Mouse (Mus musculus): ENCODE data around the gene Lamc1. TPM values are rescaled to one million over a fixed set of nuclear protein-coding genes. Genes with fewer than 3 reads are reported as not detected.
A peak's percentile ranks its signal among the peaks of the same experiment; 100 is the strongest.

Gene Lamc1
- polyA plus RNA-seq (2015; fragmentation: Nextera tagmentation; extraction: Ambion mirVana), result 120 and 122 TPM in 2 replicates

DNA sequence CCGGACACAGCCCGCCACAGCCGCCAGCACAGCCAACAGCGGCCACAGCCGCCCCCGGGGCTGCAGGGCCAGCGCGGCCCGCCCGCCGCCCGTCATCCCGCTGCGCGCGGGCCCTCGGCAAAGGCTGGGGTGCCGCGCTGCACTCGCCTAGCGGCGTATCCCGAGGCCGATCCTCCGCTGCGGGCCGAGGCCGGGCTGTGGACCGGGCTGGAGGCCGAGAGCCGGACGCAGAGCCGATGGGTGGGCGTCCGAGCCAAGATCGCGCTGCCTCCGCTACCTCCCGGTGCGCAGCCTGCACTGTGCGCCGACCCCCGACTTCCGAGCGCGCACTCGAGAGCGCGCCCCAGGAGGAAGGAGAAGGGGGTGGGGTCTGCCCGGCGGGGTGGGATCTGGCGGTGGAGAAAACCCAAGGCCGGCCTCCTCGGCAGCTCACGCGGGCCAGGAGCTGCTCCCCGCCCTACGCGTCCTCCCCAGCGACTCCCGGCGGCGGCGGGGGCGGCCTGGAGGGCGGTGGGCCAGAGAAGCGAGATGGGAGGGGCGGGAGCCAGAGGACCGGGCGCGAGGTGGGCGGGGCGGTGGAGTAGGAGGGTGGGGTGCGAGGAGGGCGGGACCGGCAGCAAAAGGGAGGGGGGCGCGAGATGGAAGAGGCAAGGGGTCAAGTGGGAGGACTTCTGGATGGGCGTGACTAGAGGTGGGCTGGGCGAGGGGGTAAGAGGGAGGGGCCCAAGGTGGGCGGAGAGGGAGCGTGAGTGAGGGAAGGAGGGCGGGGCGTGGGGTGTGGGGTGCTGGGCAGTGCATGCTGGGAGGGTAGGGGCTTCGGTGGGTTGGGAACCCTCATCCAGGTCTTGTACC lies at the start of gene Lamc1:
Gene Lamc1 (minus strand): TSS at position 343 of the 852 bp plus-strand sequence.
- WGBS, result under 1% methylated on average over 59 of the region's 85 CpGs
- Histone ChIP-seq H3K9ac (peak within 1 kb of the TSS; percentile 90), H3K36me3 (0 out of 2 replicates have a peak, but pooled peaks cover 2% of the 10 kb centered on the region), H3K9me3 (no peaks in the 10 kb centered on the region), H3K27me3 (no peaks in the 10 kb centered on the region), H3K27ac (peak within 1 kb of the TSS; percentile 95), H3K4me1 (peaks cover 26% of the 10 kb centered on the region), H3K4me3 (peak within 1 kb of the TSS; percentile 88), H3K4me2 (peak within 1 kb of the TSS; percentile 71)
- peak; percentile 96 for ATAC-seq (ENCODE audit: borderline replicate concordance, extremely low read depth, low FRiP score, low TSS enrichment)

DNA sequence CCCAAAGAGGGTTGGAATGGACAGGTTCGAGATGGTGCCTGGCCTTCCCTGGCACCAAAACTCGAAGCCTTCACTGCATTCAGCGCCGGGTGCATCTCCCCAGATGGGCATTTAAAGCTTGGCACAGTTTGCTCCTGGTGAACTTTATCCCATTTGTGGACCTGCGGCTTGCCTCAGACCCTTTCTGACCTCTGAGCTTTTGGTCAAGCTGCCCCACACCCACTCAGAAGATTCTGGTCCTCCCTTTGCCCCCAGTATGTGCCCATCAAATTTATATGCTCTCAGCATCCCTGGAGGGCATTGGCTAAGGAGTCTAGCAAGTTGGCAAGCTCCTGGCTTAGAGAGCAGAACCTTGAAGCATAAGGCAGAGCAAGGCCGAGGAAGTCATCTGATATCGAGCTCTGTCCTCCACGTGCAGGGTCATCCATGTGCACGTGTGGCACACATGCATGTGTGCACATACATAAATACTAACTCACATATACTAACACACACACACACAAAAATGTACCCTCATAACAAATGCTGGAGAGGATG lies 48.2 kb upstream of the Lamc1 start:
- Histone ChIP-seq H3K9ac (no peak overlapping the region), H3K36me3 (no peaks in the 10 kb centered on the region), H3K4me3 (no peak overlapping the region), H3K9me3 (no peaks in the 10 kb centered on the region), H3K4me1 (no peaks in the 10 kb centered on the region), H3K4me2 (no peak overlapping the region), H3K27me3 (no peaks in the 10 kb centered on the region), H3K27ac (no peak overlapping the region)
- WGBS, result 84% methylated on average over 9 of the region's 9 CpGs
- ATAC-seq (ENCODE audit: borderline replicate concordance, extremely low read depth, low FRiP score, low TSS enrichment), result no peak

- Histone ChIP-seq H3K4me1 (no peaks in the 10 kb centered on the region), H3K9me3 (no peaks in the 10 kb centered on the region), H3K4me3 (no peak overlapping the region), H3K9ac (no peak overlapping the region), H3K4me2 (no peak overlapping the region), H3K27ac (no peak overlapping the region), H3K27me3 (no peaks in the 10 kb centered on the region), H3K36me3 (no peaks in the 10 kb centered on the region)
- ATAC-seq (ENCODE audit: borderline replicate concordance, extremely low read depth, low FRiP score, low TSS enrichment), result no peak
- WGBS, result 70% methylated on average over 5 of the region's 5 CpGs
Measured at GRCm38 (mm10) chr1:153379832-153380231, 47.2 kb upstream of the Lamc1 start.

DNA sequence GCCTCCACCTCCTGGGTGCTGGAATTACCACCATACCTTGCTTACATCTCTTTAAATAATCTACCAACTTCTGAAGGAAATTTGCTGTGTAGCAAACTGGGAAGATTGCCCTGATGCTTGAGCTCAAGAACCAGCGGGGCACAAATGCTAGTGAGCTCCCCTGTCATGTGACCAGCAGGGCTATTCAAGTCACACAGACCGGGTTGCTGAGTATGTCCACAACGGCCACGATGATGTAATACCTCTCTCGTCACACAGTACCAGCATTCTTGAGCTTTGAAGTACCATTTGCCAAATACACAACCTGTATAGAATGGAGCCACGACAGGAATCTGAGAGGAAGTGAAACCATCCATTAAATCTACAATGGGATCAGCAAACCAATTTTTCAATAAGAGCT lies 46.0 kb upstream of the Lamc1 start:
- no peaks in the 10 kb centered on the region for H3K4me1 ChIP-seq
- H3K4me3 ChIP-seq, result no peak overlapping the region
- no peaks in the 10 kb centered on the region for H3K36me3 ChIP-seq
- H3K9ac ChIP-seq, result no peak overlapping the region
- no peaks in the 10 kb centered on the region for H3K27me3 ChIP-seq
- H3K27ac ChIP-seq, result no peak overlapping the region
- no peak overlapping the region for H3K4me2 ChIP-seq
- ATAC-seq (ENCODE audit: borderline replicate concordance, extremely low read depth, low FRiP score, low TSS enrichment), result no peak
- no peaks in the 10 kb centered on the region for H3K9me3 ChIP-seq
- WGBS, result 42% methylated on average over 6 of the region's 6 CpGs

DNA sequence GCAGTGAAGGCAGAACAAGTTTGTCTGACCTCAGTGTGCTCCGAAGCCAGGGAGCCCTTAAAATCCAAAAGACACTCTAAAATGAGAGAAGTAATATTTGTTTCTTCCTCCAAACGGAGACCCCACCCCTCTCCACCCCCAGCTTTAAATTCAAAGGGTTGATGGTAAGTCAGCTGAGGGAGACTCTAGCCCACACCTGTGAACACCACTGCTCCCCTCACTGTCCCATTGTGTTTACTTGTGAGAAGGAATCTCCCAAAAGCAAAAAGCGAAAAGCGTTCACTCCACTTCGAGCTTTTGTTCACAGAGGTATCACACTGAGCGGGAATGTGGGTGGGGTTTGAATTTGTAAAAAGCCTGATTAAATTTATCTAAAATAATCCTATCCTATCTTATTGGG lies 43.9 kb upstream of the Lamc1 start:
- Histone ChIP-seq H3K9me3 (no peaks in the 10 kb centered on the region), H3K4me3 (no peak overlapping the region), H3K27me3 (no peaks in the 10 kb centered on the region), H3K36me3 (no peaks in the 10 kb centered on the region), H3K4me2 (no peak overlapping the region), H3K4me1 (no peaks in the 10 kb centered on the region), H3K9ac (no peak overlapping the region), H3K27ac (no peak overlapping the region)
- ATAC-seq (ENCODE audit: borderline replicate concordance, extremely low read depth, low FRiP score, low TSS enrichment), result no peak
- WGBS, result 43% methylated on average over 6 of the region's 6 CpGs

- Histone ChIP-seq H3K4me1 (no peaks in the 10 kb centered on the region), H3K27me3 (no peaks in the 10 kb centered on the region), H3K9me3 (no peaks in the 10 kb centered on the region), H3K9ac (no peak overlapping the region), H3K4me3 (no peak overlapping the region), H3K4me2 (no peak overlapping the region), H3K36me3 (no peaks in the 10 kb centered on the region), H3K27ac (no peak overlapping the region)
- WGBS, result 72% methylated on average over 4 of the region's 4 CpGs
- no peak for ATAC-seq (ENCODE audit: borderline replicate concordance, extremely low read depth, low FRiP score, low TSS enrichment)
Measured at GRCm38 (mm10) chr1:153374136-153374535, 41.5 kb upstream of the Lamc1 start.

- H3K36me3 ChIP-seq, result no peaks in the 10 kb centered on the region
Measured at GRCm38 (mm10) chr1:153371846-153372245, 39.3 kb upstream of the Lamc1 start.

GRCm38 (mm10) chr1:153369011-153369410 lies 36.4 kb upstream of the Lamc1 start:
- Histone ChIP-seq H3K27me3 (no peaks in the 10 kb centered on the region), H3K27ac (no peak overlapping the region)
- 35% methylated on average over 6 of the region's 6 CpGs for WGBS

More at GRCm38 (mm10) chr1:153371846-153372245, 39.3 kb upstream of the Lamc1 start:
- Histone ChIP-seq H3K4me2 (no peak overlapping the region), H3K9me3 (no peaks in the 10 kb centered on the region), H3K27me3 (no peaks in the 10 kb centered on the region), H3K27ac (no peak overlapping the region), H3K4me3 (no peak overlapping the region), H3K9ac (no peak overlapping the region), H3K4me1 (no peaks in the 10 kb centered on the region)
- WGBS, result 87% methylated on average over 3 of the region's 3 CpGs
- ATAC-seq (ENCODE audit: borderline replicate concordance, extremely low read depth, low FRiP score, low TSS enrichment), result no peak

GRCm38 (mm10) chr1:153367048-153367447 lies 34.5 kb upstream of the Lamc1 start:
- Histone ChIP-seq H3K9ac (no peak overlapping the region), H3K4me3 (no peak overlapping the region), H3K9me3 (no peaks in the 10 kb centered on the region; the same call in 1 of the 2 replicates), H3K27ac (no peak overlapping the region), H3K4me1 (no peaks in the 10 kb centered on the region), H3K36me3 (no peaks in the 10 kb centered on the region), H3K27me3 (no peaks in the 10 kb centered on the region), H3K4me2 (no peak overlapping the region)
- 46% methylated on average over 5 of the region's 5 CpGs for WGBS
- no peak; the same call in 1 of the 2 replicates for ATAC-seq (ENCODE audit: borderline replicate concordance, extremely low read depth, low FRiP score, low TSS enrichment)

More at GRCm38 (mm10) chr1:153369011-153369410, 36.4 kb upstream of the Lamc1 start:
- no peak overlapping the region for H3K9ac ChIP-seq
- no peaks in the 10 kb centered on the region for H3K9me3 ChIP-seq
- no peaks in the 10 kb centered on the region for H3K36me3 ChIP-seq
- H3K4me3 ChIP-seq, result no peak overlapping the region
- H3K4me2 ChIP-seq, result no peak overlapping the region
- ATAC-seq (ENCODE audit: borderline replicate concordance, extremely low read depth, low FRiP score, low TSS enrichment), result no peak
- H3K4me1 ChIP-seq, result no peaks in the 10 kb centered on the region

DNA sequence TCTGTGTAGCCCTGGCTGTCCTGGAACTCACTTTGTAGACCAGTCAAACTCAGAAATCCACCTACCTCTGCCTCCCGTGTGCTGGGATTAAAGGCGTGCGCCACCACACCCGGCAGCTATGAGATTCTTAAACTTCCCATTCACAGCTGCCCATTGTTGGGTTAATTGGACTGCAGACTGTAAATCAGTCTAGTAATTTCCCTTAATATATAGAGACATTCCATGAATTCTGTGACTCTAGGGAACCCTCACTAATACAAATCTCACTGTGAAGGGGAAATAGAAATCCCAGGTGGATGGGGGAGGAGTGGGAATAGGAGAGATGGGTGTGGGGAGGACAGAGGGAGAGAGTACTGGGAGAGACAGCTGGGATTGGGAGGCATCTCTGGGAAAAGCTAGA lies 29.3 kb upstream of the Lamc1 start:
- Histone ChIP-seq H3K4me2 (no peak overlapping the region), H3K9ac (no peak overlapping the region), H3K4me3 (no peak overlapping the region), H3K36me3 (no peaks in the 10 kb centered on the region), H3K27ac (no peak overlapping the region), H3K9me3 (no peaks in the 10 kb centered on the region; the same call in 1 of the 2 replicates), H3K27me3 (no peaks in the 10 kb centered on the region), H3K4me1 (no peaks in the 10 kb centered on the region)
- ATAC-seq (ENCODE audit: borderline replicate concordance, extremely low read depth, low FRiP score, low TSS enrichment), result no peak
- WGBS, result 94% methylated on average over 4 of the region's 4 CpGs

- no peak overlapping the region for H3K4me2 ChIP-seq
- H3K4me1 ChIP-seq, result peaks cover 7% of the 10 kb centered on the region
- H3K27me3 ChIP-seq, result no peaks in the 10 kb centered on the region
- H3K27ac ChIP-seq, result no peak overlapping the region
- no peak for ATAC-seq (ENCODE audit: borderline replicate concordance, extremely low read depth, low FRiP score, low TSS enrichment)
- no peaks in the 10 kb centered on the region; the same call in 1 of the 2 replicates for H3K9me3 ChIP-seq
- no peaks in the 10 kb centered on the region for H3K36me3 ChIP-seq
- 45% methylated on average over 3 of the region's 3 CpGs for WGBS
- no peak overlapping the region for H3K9ac ChIP-seq
- no peak overlapping the region for H3K4me3 ChIP-seq
Measured at GRCm38 (mm10) chr1:153360556-153360955, 28.0 kb upstream of the Lamc1 start.

DNA sequence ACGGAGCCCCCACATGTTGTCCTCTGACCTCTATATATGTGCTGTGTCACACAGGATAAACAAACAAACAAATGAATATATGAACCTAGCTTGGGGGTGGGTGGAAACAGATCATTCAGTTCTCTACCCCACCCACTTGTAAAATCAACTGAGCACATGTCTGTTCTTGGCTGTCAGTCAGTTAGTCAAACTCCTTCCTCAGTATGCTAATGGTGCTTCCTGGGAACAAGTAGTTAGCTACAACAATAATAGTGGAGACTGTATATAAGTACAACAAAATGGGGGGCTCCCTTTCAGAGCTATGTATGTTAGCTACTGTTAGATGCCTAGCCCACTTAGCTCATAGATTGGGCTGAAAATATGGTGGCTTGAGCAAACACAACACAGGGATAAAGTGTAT lies 24.6 kb upstream of the Lamc1 start:
- Histone ChIP-seq H3K27ac (no peak overlapping the region), H3K9ac (no peak overlapping the region), H3K36me3 (no peaks in the 10 kb centered on the region), H3K27me3 (no peaks in the 10 kb centered on the region), H3K4me2 (no peak overlapping the region), H3K9me3 (no peaks in the 10 kb centered on the region), H3K4me1 (peaks cover 24% of the 10 kb centered on the region), H3K4me3 (no peak overlapping the region)
- 93% methylated on average over 1 of the region's 1 CpGs for WGBS
- no peak for ATAC-seq (ENCODE audit: borderline replicate concordance, extremely low read depth, low FRiP score, low TSS enrichment)
